Mouse (Mus musculus) CH12.LX (cell line): Measurements from ENCODE around the gene Sox10. TPM values are rescaled to one million over a fixed set of nuclear protein-coding genes. Genes with fewer than 3 reads are reported as not detected.

Experiments
- DNase-seq: peaks from one replicate; pipeline ENCODE4 v3.0.0-alpha.2; 2013; ENCODE audit errors: extremely low read depth
- H3K27ac ChIP-seq: 2 replicates; pipeline ENCODE4 v1.5.1; 2012; ENCODE audit warnings: low read depth, mild to moderate bottlenecking, control low read depth, moderate library complexity; ENCODE audit not compliant: insufficient read depth
- H3K27me3 ChIP-seq: replicated peaks from 2 replicates; pipeline ENCODE3; 2012; ENCODE audit warnings: inconsistent platforms
- H3K36me3 ChIP-seq, 2 experiments: replicated peaks in 1 of 2; 2 replicates each; pipeline versions ENCODE3 to v1.6.1; 2012; ENCODE audit warnings: inconsistent platforms in 1 of 2, low read length in 1 of 2, mild to moderate bottlenecking in 1 of 2, mixed read lengths in 1 of 2, moderate library complexity in 1 of 2; ENCODE audit not compliant: control insufficient read depth in 1 of 2, insufficient read depth in 1 of 2
- H3K4me1 ChIP-seq, 2 experiments: 2 replicates each; pipeline ENCODE4 v1.6.1; 2012; ENCODE audit warnings: inconsistent platforms in 1 of 2, moderate library complexity in 1 of 2; ENCODE audit not compliant: insufficient read depth in 2 of 2, control insufficient read depth in 1 of 2
- H3K4me2 ChIP-seq: 2 replicates; pipeline ENCODE4 v1.6.1; 2012; ENCODE audit warnings: low read depth, mild to moderate bottlenecking, control low read depth; ENCODE audit not compliant: poor library complexity, insufficient read depth, severe bottlenecking
- H3K4me3 ChIP-seq, 3 experiments: fragments of 150-350 bp in 1 of 3; sonication (generic) in 1 of 3; replicated peaks in 1 of 3; 2 replicates each; pipeline versions ENCODE3 to v1.5.1; 2011 to 2012; ENCODE audit warnings: low read depth in 2 of 3, low read length in 2 of 3, mild to moderate bottlenecking in 2 of 3, moderate library complexity in 2 of 3, control low read depth in 1 of 3, improper control_type of control experiment in 1 of 3, inconsistent platforms in 1 of 3, mixed read lengths in 1 of 3; ENCODE audit not compliant: poor library complexity in 1 of 3
- H3K79me2 ChIP-seq: replicated peaks from 2 replicates; pipeline ENCODE4 v1.6.1; 2012; ENCODE audit warnings: mild to moderate bottlenecking, moderate library complexity; ENCODE audit not compliant: control insufficient read depth, poor library complexity, insufficient read depth, severe bottlenecking; ENCODE audit errors: extremely low read depth
- H3K9ac ChIP-seq: 2 replicates; pipeline ENCODE4 v1.6.1; 2012; ENCODE audit warnings: low read depth, mild to moderate bottlenecking, control low read depth, moderate library complexity; ENCODE audit not compliant: insufficient read depth
- H3K9me3 ChIP-seq: replicated peaks from 2 replicates; pipeline ENCODE3; 2012; ENCODE audit warnings: low read length, inconsistent platforms, mixed read lengths
- CTCF ChIP-seq, 2 experiments: IDR thresholded peaks in 1 of 2; conservative IDR thresholded peaks in 1 of 2; 2 replicates each; pipeline ENCODE4 v1.5.1; 2011 to 2012; ENCODE audit warnings: low read depth in 2 of 2, low read length in 2 of 2, improper control_type of control experiment in 1 of 2, inconsistent platforms in 1 of 2, mild to moderate bottlenecking in 1 of 2, moderate library complexity in 1 of 2
- E2F4 ChIP-seq: IDR thresholded peaks from 2 replicates; pipeline ENCODE4 v1.6.1; 2011; ENCODE audit warnings: low read depth, low read length, improper control_type of control experiment; ENCODE audit not compliant: insufficient replicate concordance
- ELF1 ChIP-seq: IDR thresholded peaks from 2 replicates; pipeline ENCODE4 v1.6.1; 2014; ENCODE audit warnings: low read depth, mild to moderate bottlenecking, inconsistent platforms, low read length, improper control_type of control experiment
- EP300 ChIP-seq: IDR thresholded peaks from 2 replicates; pipeline ENCODE4 v1.6.1; 2011; ENCODE audit warnings: low read length, improper control_type of control experiment
- GABPA ChIP-seq: IDR thresholded peaks from 2 replicates; pipeline ENCODE4 v1.6.1; 2012; ENCODE audit warnings: low read depth, low read length, improper control_type of control experiment, inconsistent platforms; ENCODE audit not compliant: insufficient replicate concordance
- HCFC1 ChIP-seq: IDR thresholded peaks from 2 replicates; pipeline ENCODE4 v1.6.1; 2012; ENCODE audit warnings: low read depth, mild to moderate bottlenecking, inconsistent platforms, low read length, improper control_type of control experiment
- IRF4 ChIP-seq: IDR thresholded peaks from 2 replicates; pipeline ENCODE4 v1.6.1; 2014; ENCODE audit warnings: low read depth, mild to moderate bottlenecking, inconsistent platforms, low read length, improper control_type of control experiment
- JUN ChIP-seq: IDR thresholded peaks from 2 replicates; pipeline ENCODE4 v1.6.1; 2011; ENCODE audit warnings: low read depth, mild to moderate bottlenecking, low read length, improper control_type of control experiment, moderate library complexity; ENCODE audit not compliant: insufficient read depth
- JUND ChIP-seq: conservative IDR thresholded peaks from 2 replicates; pipeline ENCODE4 v1.6.1; 2011; ENCODE audit warnings: low read depth, low read length, improper control_type of control experiment
- MAX ChIP-seq: IDR thresholded peaks from 2 replicates; pipeline ENCODE4 v1.6.1; 2011; ENCODE audit warnings: low read length, improper control_type of control experiment
- MAZ ChIP-seq: IDR thresholded peaks from 2 replicates; pipeline ENCODE4 v1.6.1; 2012; ENCODE audit warnings: low read depth, mild to moderate bottlenecking, inconsistent platforms, low read length, improper control_type of control experiment, moderate library complexity
- MXI1 ChIP-seq: IDR thresholded peaks from 2 replicates; pipeline ENCODE4 v1.6.1; 2011; ENCODE audit warnings: mild to moderate bottlenecking, low read depth, low read length, improper control_type of control experiment
- NRF1 ChIP-seq: IDR thresholded peaks from 2 replicates; pipeline ENCODE4 v1.6.1; 2014; ENCODE audit warnings: low read depth, mild to moderate bottlenecking, inconsistent platforms, low read length, improper control_type of control experiment, moderate library complexity
- POLR2AphosphoS2 ChIP-seq: IDR thresholded peaks from 2 replicates; pipeline ENCODE4 v1.6.1; 2011; ENCODE audit warnings: low read depth, low read length, improper control_type of control experiment
- SIN3A ChIP-seq: IDR thresholded peaks from 2 replicates; pipeline ENCODE4 v1.6.1; 2012; ENCODE audit warnings: low read length, improper control_type of control experiment, inconsistent platforms
- SMC3 ChIP-seq: IDR thresholded peaks from 2 replicates; pipeline ENCODE4 v1.6.1; 2011; ENCODE audit warnings: low read depth, low read length, improper control_type of control experiment
- TBP ChIP-seq: conservative IDR thresholded peaks from 2 replicates; pipeline ENCODE4 v1.6.1; 2011; ENCODE audit warnings: low read depth, low read length, improper control_type of control experiment
- USF1 ChIP-seq: IDR thresholded peaks from 2 replicates; pipeline ENCODE4 v1.6.1; 2014; ENCODE audit warnings: low read depth, mild to moderate bottlenecking, inconsistent platforms, low read length, improper control_type of control experiment
- USF2 ChIP-seq: conservative IDR thresholded peaks from 2 replicates; pipeline ENCODE4 v1.6.1; 2011; ENCODE audit warnings: low read depth, low read length, improper control_type of control experiment
- ZKSCAN1 ChIP-seq: IDR thresholded peaks from 2 replicates; pipeline ENCODE4 v1.6.1; 2012; ENCODE audit warnings: low read depth, inconsistent platforms, low read length, improper control_type of control experiment, borderline replicate concordance
- ZMIZ1 ChIP-seq: IDR thresholded peaks from 2 replicates; pipeline ENCODE4 v1.6.1; 2012; ENCODE audit warnings: low read depth, mild to moderate bottlenecking, inconsistent platforms, low read length, improper control_type of control experiment
- dilution Hi-C: fragments of 300-500 bp; cut with MboI; formaldehyde crosslinking; loops from 2 replicates; pipeline ENCODE4 v1.14.3; 2020; ENCODE audit warnings: low sequenced_read_pairs; ENCODE audit not compliant: extremely low pct_unique_long_range_greater_than_20kb, extremely low pct_ligation_motif_present
- in situ Hi-C: fragments of 300-500 bp; cut with MboI; formaldehyde crosslinking; loops from 3 replicates; pipeline ENCODE4 v1.14.3; 2019; ENCODE audit warnings: low sequenced_read_pairs, low pct_ligation_motif_present, low pct_unique_long_range_greater_than_20kb, mixed read lengths
- polyA plus RNA-seq: library from polyadenylated mRNA; unstranded; fragments of >175 nt; gene quantifications from 2 replicates; pipeline ENCODE4 v1.2.1, GENCODE M21; 2012; ENCODE audit warnings: low read depth; ENCODE audit not compliant: insufficient read length
- total RNA-seq, 2 experiments: library from RNA; depleted of rRNA; stranded (reverse); fragments of 300-350 nt in 1 of 2; fragments of >200 nt in 1 of 2; gene quantifications; 2 replicates each; pipeline ENCODE4 v1.2.3; 2012 to 2014

Gene Sox10
- total and polyA plus RNA-seq, 3 experiments: 0.08 TPM; not detected in 2

GRCm38 (mm10) chr15:79162301-79162700 is 2.7 kb downstream of the Sox10 start:
- Histone ChIP-seq H3K27ac (no peak overlapping the region), H3K4me1 (no peaks in the 10 kb centered on the region), H3K36me3 (no peaks in the 10 kb centered on the region), H3K27me3 (peaks cover 89% of the 10 kb centered on the region), H3K79me2 (no peaks in the 10 kb centered on the region), H3K4me2 (no peak overlapping the region), H3K9ac (no peak overlapping the region), H3K4me3 (no peak overlapping the region), H3K9me3 (no peaks in the 10 kb centered on the region)
- in situ Hi-C loops: no loop called here
- no peak for DNase-seq
- dilution Hi-C loops: no loop called here
- TF ChIP-seq MAX (no peak), E2F4 (no peak), ZMIZ1 (no peak), IRF4 (no peak), SMC3 (no peak), USF2 (no peak)

- Histone ChIP-seq H3K4me1 (no peaks in the 10 kb centered on the region), H3K27me3 (peaks cover 48% of the 10 kb centered on the region), H3K79me2 (no peaks in the 10 kb centered on the region), H3K4me3 (no peak overlapping the region), H3K4me2 (no peak overlapping the region), H3K9ac (no peak overlapping the region), H3K27ac (no peak overlapping the region), H3K36me3 (peaks cover 22 to 35% of the 10 kb centered on the region in 2 experiments), H3K9me3 (no peaks in the 10 kb centered on the region)
- in situ Hi-C loops: no loop called here
- TF ChIP-seq CTCF (conservative IDR thresholded peaks at IDR 0.05 in 1 of 2, IDR thresholded peaks at IDR 0.05 in 1 of 2; ENCODE audit: low read depth in 2 of 2, low read length in 2 of 2) (no peak), GABPA (no peak), ELF1 (no peak), ZKSCAN1 (no peak), EP300 (no peak), MXI1 (no peak), POLR2AphosphoS2 (no peak), SIN3A (no peak), MAX (no peak), JUN (no peak)
- dilution Hi-C loops: no loop called here
- no peak for DNase-seq
These were observed 9.5 kb downstream of the Sox10 start for GRCm38 (mm10) chr15:79155572-79155971.

- Histone ChIP-seq H3K79me2 (no peaks in the 10 kb centered on the region), H3K27ac (no peak overlapping the region), H3K27me3 (peaks cover 20% of the 10 kb centered on the region), H3K4me1 (no peaks in the 10 kb centered on the region), H3K9ac (no peak overlapping the region), H3K4me2 (no peak overlapping the region), H3K4me3 (no peak overlapping the region), H3K36me3 (peaks cover 39 to 59% of the 10 kb centered on the region in 2 experiments), H3K9me3 (no peaks in the 10 kb centered on the region)
- no peak for DNase-seq
- in situ Hi-C loops: no loop called here
- TF ChIP-seq ZKSCAN1 (no peak), TBP (no peak), HCFC1 (no peak), SIN3A (no peak), POLR2AphosphoS2 (no peak), JUND (no peak), USF1 (no peak), MAZ (no peak), NRF1 (no peak), JUN (no peak)
- dilution Hi-C loops: no loop called here
These were observed 12.3 kb downstream of the Sox10 start for GRCm38 (mm10) chr15:79152709-79153108.
